Mouse (Mus musculus) heart, postnatal 0 days (tissue): ENCODE data around the gene Oas1d.

ENCODE experiments used
- CTCF ChIP-seq: IDR thresholded peaks from 2 replicates; pipeline ENCODE4 v1.5.1; 2016; ENCODE audit warnings: antibody characterized with exemption, control low read depth, low read depth
- EP300 ChIP-seq: IDR thresholded peaks from 2 replicates; pipeline ENCODE4 v1.6.1; 2016; ENCODE audit warnings: antibody characterized with exemption, low read depth

DNA sequence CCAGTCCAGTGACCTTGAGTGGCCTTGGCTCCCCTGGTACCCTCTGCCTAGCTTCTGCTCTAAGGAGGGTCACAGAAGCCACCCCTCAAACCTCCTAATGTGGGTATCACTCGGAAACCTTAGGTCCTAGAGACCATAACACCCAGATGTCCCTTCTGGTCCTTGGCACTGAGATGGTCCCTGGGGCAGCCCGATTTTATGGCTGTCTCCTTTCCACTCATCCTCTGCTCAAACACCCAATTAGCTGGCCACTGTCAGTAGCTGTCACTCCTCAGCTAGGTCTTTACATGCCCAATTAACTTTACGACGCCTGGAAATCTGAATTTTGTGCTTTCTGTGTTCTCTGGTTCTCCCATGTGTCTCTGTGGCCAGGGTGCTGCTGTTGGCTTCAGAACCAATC lies 51.8 kb downstream of the Oas1d start:
- TF ChIP-seq CTCF (no peak), EP300 (no peak)
